Mouse (Mus musculus) bone marrow, adult 2 months (tissue): ENCODE data around the gene Josd2.

ENCODE experiments used
- CTCF ChIP-seq: fragments of 200-500 bp; IDR thresholded peaks from 2 replicates; pipeline ENCODE4 v1.5.1; 2011; ENCODE audit warnings: low read length, control low read depth; ENCODE audit not compliant: control insufficient read depth, insufficient read depth
- POLR2A ChIP-seq: fragments of 200-500 bp; IDR thresholded peaks from 2 replicates; pipeline ENCODE4 v1.6.1; 2011; ENCODE audit warnings: low read depth, mild to moderate bottlenecking, control low read depth, low read length, borderline replicate concordance; ENCODE audit not compliant: control insufficient read depth

DNA sequence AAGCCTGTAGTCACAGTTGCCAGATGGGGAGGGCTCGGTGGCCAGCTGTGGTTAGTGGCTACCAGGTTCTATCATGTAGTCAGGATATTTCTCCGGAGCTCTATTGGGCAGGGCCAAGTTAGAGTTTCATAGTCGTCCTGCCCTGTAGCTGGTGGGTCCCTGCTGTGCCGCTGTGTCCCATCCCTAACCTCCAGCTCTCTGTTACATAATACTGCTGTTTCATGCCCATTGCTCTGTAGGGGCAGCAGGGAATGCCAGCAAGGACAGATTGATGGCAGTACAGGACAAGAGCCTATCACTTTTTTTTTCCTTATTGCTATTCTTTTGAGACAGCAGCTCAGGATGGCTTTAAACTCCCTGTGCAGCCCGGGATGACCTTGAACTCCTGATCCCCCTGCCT is 32.0 kb upstream of the Josd2 start:
- no peak for TF ChIP-seq POLR2A
- no peak for TF ChIP-seq CTCF
